Mouse (Mus musculus) embryonic facial prominence, embryonic 10.5 days (tissue): Measurements from ENCODE around the gene Kcna1. TPM values are rescaled to one million over a fixed set of nuclear protein-coding genes. Genes with fewer than 3 reads are reported as not detected.
A peak's percentile ranks its signal among the peaks of the same experiment; 100 is the strongest.

Experiments
- DNase-seq: peaks from one replicate; pipeline ENCODE4 v3.0.0-alpha.2; 2017; ENCODE audit warnings: low spot score
- H3K27ac ChIP-seq: fragments of 300-500 bp; sonication (generic); replicated peaks from 2 replicates; pipeline ENCODE4 v1.5.1; 2016; ENCODE audit warnings: mild to moderate bottlenecking
- H3K27me3 ChIP-seq: fragments of 300-500 bp; sonication (generic); replicated peaks from 2 replicates; pipeline ENCODE4 v1.6.1; 2016; ENCODE audit warnings: low read depth, mild to moderate bottlenecking; ENCODE audit not compliant: poor library complexity, severe bottlenecking
- H3K36me3 ChIP-seq: fragments of 300-500 bp; sonication (generic); replicated peaks from 2 replicates; pipeline ENCODE4 v1.6.1; 2016; ENCODE audit warnings: mild to moderate bottlenecking, moderate library complexity
- H3K4me1 ChIP-seq: fragments of 300-500 bp; sonication (generic); 2 replicates; pipeline ENCODE4 v1.6.1; 2016
- H3K4me3 ChIP-seq: fragments of 300-500 bp; sonication (generic); 2 replicates; pipeline ENCODE4 v1.5.1; 2016; ENCODE audit warnings: mild to moderate bottlenecking, moderate library complexity
- H3K9me3 ChIP-seq: fragments of 300-500 bp; sonication (generic); 2 replicates; pipeline ENCODE4 v1.6.1; 2016; ENCODE audit warnings: mild to moderate bottlenecking
- WGBS: fragments of 180-500 bp; shearing (Covaris S2); methylation state at CpG from one replicate; pipeline ENCODE4 v1.1.7; 2016; 5-methylcytosine and 5-hydroxymethylcytosine counted together
- polyA plus RNA-seq: library from polyadenylated mRNA; unstranded; fragments of >200 nt; fragmentation: Nextera tagmentation; extraction: Ambion mirVana; gene quantifications from 2 replicates; pipeline ENCODE4 v1.2.1, GENCODE M21; 2016

Gene Kcna1
- polyA plus RNA-seq, 1 experiment from 2014 or later: 0.82 TPM

- no peak overlapping the region for H3K27ac ChIP-seq
- peaks cover 38% of the 10 kb centered on the region for H3K4me1 ChIP-seq
Observed at GRCm38 (mm10) chr6:126643341-126644055, 2.7 kb downstream of the Kcna1 start.

DNA sequence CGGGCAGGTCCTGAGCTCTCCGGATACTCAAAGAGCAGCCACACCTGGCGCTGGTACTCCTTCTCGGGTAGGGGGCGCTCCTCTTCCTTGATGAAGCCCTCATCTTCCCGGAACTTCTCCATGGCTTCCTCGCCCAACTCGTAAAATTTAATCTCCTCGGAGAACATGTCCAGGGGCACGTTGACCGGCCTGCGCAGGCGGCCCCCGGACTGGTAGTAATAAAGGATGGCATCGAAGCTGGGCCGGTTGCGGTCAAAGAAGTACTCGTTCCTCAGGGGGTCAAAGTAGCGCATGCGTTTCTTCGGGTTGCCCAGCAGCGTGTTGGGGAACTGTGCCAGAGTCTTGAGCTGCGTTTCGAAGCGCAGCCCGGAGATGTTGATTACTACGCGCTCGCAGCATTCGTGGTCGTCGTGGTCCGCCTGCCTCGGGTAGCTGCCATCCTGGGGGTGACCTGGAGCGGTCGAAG lies 3.3 kb downstream of the Kcna1 start:
- DNase-seq: peak; percentile 69
- H3K27ac ChIP-seq: no peak overlapping the region
- H3K27me3 ChIP-seq: peaks cover 98% of the 10 kb centered on the region
- peak overlapping the region; percentile 68 for H3K4me3 ChIP-seq
- no peaks in the 10 kb centered on the region for H3K36me3 ChIP-seq
- H3K9me3 ChIP-seq: no peaks in the 10 kb centered on the region
- WGBS: 1% methylated on average over 36 of the region's 36 CpGs
- peaks cover 38% of the 10 kb centered on the region for H3K4me1 ChIP-seq

More at GRCm38 (mm10) chr6:126643341-126644055, 2.7 kb downstream of the Kcna1 start:
- peak; percentile 32 for DNase-seq
- H3K27me3 ChIP-seq: peaks cover 99% of the 10 kb centered on the region
- H3K4me3 ChIP-seq: peak overlapping the region; percentile 68
- H3K9me3 ChIP-seq: no peaks in the 10 kb centered on the region
- H3K36me3 ChIP-seq: no peaks in the 10 kb centered on the region
- whole genome bisulfite sequencing: 1% methylated on average over 25 of the region's 25 CpGs

DNA sequence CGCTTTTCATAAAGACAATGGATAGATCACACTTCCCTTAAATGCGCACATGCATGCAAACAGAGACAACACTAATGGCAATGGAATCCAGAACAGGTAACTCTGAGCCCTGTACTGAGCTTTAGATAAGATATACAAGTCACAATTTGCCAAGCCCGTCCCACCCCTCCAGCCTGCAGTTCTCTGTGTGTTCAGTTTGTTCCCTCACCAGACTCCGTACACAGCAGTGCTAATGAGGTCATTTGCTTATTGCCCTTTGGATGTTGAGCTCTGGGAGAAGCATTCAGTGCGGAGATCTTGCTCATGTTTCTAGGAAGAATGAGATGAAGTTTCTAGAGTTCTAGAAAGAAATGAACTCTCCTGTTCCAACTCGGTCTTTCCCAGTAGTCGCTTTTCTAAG lies 17.7 kb downstream of the Kcna1 start:
- H3K9me3 ChIP-seq: no peaks in the 10 kb centered on the region
- no peaks in the 10 kb centered on the region for H3K27me3 ChIP-seq
- 88% methylated on average over 7 of the region's 7 CpGs for whole genome bisulfite sequencing
- DNase-seq: no peak
- no peaks in the 10 kb centered on the region for H3K36me3 ChIP-seq
- H3K4me1 ChIP-seq: no peaks in the 10 kb centered on the region
- no peak overlapping the region for H3K27ac ChIP-seq
- no peak overlapping the region for H3K4me3 ChIP-seq

DNA sequence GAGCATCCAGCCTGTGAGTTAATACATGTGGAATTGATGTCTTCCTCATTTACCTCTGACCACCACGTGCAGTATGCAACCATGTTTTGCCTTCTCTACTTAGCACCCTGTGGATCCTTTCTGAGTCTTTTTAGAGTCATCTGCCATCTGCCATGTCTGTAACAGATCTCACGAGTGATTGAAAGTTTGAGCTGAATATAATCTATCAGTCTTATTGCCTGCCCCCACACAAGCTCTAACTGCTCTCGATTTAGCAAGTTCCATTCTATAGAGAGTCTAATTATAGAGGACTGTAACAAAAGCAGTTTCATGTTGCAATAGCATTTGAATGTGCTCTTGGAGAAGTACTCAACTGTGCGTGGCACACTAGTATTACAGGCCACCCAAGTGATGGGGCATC lies 27.7 kb downstream of the Kcna1 start:
- H3K9me3 ChIP-seq: no peaks in the 10 kb centered on the region
- WGBS: 86% methylated on average over 4 of the region's 4 CpGs
- DNase-seq: no peak

DNA sequence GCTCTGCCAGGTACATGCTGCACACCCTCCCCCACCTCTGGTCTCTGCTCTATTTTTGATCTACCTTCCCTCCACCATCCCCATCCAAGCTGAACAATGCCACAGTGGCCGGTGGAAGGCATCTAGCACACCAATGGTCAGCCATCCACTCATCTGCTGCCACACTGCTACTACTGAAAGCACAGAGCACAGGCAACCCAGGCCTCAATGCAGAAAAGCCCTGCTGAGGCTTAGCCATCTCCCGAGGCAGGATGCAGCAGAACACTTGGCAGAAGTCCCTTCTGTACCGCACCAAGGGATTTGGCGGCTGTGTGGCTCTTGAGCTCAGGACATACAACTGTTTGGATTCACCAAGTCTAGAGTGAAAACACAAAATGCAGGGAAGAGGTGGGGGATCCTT lies 35.4 kb downstream of the Kcna1 start:
- 79% methylated on average over 4 of the region's 4 CpGs for WGBS
- no peaks in the 10 kb centered on the region for H3K9me3 ChIP-seq
- peaks cover 16% of the 10 kb centered on the region for H3K4me1 ChIP-seq
- H3K27me3 ChIP-seq: 0 out of 2 replicates have a peak, but pooled peaks cover 4% of the 10 kb centered on the region
- H3K36me3 ChIP-seq: no peaks in the 10 kb centered on the region
- DNase-seq: no peak
- H3K4me3 ChIP-seq: no peak overlapping the region
- no peak overlapping the region for H3K27ac ChIP-seq

More for the DNA sequence above, 27.7 kb downstream of the Kcna1 start:
- peaks cover 7% of the 10 kb centered on the region; the same call in 1 of the 2 replicates for H3K4me1 ChIP-seq
- no peaks in the 10 kb centered on the region for H3K27me3 ChIP-seq
- H3K36me3 ChIP-seq: no peaks in the 10 kb centered on the region
- no peak overlapping the region for H3K4me3 ChIP-seq
- H3K27ac ChIP-seq: no peak overlapping the region

DNA sequence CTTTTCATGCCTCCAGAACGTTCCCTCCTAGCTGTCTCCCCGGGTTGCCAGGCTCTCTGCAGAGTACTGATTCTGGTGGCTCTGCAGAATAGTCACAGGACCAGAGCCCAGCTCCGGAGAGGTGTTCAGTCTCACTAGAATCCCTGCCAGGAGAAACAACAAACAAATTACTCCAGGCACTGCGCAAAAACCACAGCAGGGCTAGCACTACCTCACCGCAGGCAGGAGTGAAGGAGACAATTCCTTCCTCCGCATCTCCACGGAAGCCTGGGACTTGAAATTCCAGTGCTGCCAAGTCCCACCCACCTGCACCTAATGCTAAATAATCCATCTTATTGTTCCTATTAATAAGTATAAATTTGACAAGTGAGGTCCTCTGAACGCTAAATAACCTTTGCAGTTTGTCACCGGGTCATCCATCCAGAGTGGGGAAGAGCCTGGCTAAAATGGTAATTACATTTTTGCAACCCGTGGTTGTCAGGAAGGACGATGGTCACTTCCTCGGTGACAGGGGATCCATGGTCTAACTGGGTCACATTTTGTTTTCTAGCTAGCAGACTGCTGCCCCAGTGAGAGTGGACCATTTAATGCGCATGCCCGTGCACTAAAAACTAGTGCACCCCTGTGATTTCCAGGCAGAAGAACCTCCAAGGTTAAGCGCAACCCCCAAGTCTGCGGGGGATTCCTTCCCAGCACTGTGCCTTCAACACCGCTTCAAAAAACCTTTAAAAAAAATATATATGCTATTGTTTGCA lies 36.8 kb downstream of the Kcna1 start:
- no peak for DNase-seq
- Histone ChIP-seq H3K9me3 (no peaks in the 10 kb centered on the region), H3K27ac (no peak overlapping the region), H3K36me3 (no peaks in the 10 kb centered on the region), H3K27me3 (0 out of 2 replicates have a peak, but pooled peaks cover 4% of the 10 kb centered on the region), H3K4me3 (no peak overlapping the region), H3K4me1 (peaks cover 16% of the 10 kb centered on the region)
- WGBS: 71% methylated on average over 17 of the region's 17 CpGs

DNA sequence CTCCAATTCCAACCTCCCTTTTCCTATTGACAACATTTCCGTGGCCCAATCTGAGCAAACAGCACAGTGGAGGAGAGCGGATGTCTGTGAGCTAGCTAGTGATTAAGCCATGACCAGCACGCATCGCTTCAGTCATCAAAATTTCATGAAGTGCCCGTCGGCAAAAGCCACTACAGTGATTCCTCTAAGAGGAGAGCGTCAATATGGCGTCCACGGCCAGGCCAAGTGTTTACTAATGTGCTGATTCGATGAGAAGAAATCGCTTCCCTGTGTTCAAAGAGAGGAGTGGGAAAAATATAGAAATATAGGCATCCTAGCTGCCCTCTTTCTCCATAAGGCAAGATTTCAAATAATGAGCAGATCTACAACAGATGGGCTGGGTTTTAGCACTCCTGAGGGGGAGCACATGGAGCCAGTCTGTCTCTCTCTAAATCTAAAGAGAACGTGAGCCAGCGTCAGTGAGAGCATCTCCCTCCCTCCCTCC lies 44.3 kb downstream of the Kcna1 start:
- H3K4me1 ChIP-seq: no peaks in the 10 kb centered on the region
- H3K27me3 ChIP-seq: no peaks in the 10 kb centered on the region
- H3K36me3 ChIP-seq: no peaks in the 10 kb centered on the region
- DNase-seq: no peak
- WGBS: 88% methylated on average over 13 of the region's 13 CpGs
- no peak overlapping the region for H3K4me3 ChIP-seq
- no peak overlapping the region for H3K27ac ChIP-seq
- no peaks in the 10 kb centered on the region for H3K9me3 ChIP-seq

GRCm38 (mm10) chr6:126599201-126599995 lies 46.8 kb downstream of the Kcna1 start:
- 87% methylated on average over 3 of the region's 3 CpGs for WGBS
- Histone ChIP-seq H3K36me3 (no peaks in the 10 kb centered on the region), H3K27ac (no peak overlapping the region), H3K4me1 (peaks cover 6% of the 10 kb centered on the region), H3K4me3 (no peak overlapping the region), H3K27me3 (no peaks in the 10 kb centered on the region), H3K9me3 (no peaks in the 10 kb centered on the region)
- no peak for DNase-seq

- Histone ChIP-seq H3K4me3 (no peak overlapping the region), H3K4me1 (peaks cover 6% of the 10 kb centered on the region), H3K27me3 (no peaks in the 10 kb centered on the region), H3K36me3 (no peaks in the 10 kb centered on the region), H3K27ac (no peak overlapping the region), H3K9me3 (no peaks in the 10 kb centered on the region)
- DNase-seq: no peak
- 86% methylated on average over 4 of the region's 4 CpGs for WGBS
Observed at GRCm38 (mm10) chr6:126597741-126598140, 48.4 kb downstream of the Kcna1 start.

DNA sequence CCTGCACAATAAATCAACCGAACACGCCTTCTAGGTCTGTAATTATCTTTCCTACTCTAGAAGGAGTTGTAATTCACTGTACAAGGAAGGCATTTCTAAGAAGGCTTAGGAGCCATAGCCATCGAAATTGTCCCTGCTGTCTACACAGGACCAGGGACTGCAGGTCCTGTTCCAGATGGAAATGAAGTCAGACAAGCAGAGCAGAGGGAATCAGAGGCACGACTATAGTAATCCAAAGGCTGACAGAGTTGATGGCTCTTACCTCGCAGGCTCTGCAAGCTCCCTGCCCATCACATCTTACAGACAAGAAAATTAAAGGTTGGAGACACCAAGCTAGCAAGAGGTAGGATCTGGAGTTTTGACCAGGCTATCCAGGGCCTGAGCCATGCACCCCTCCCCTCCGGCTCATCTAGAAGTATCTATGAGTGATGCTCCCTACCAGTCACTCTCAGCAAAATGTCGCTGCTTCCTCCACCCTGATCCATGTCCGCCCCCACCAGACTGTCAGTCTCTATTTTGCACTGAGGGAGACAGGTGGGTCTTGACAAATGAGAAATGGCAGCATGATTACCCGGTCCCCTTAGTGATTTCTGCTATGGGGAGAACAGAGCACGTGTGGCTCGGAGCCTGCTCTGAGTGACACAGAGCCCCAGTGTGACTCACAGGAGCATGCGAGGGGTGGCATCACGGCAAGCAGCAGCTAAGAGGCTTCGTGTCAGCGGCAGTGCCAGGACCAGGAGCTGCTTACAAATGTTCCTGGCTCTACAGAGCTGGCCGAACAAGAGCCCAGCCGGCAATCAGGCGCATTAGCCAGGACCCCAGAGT lies 50.2 kb downstream of the Kcna1 start:
- Histone ChIP-seq H3K36me3 (no peaks in the 10 kb centered on the region), H3K9me3 (no peaks in the 10 kb centered on the region), H3K27me3 (no peaks in the 10 kb centered on the region), H3K27ac (no peak overlapping the region), H3K4me3 (no peak overlapping the region), H3K4me1 (peaks cover 6% of the 10 kb centered on the region)
- no peak for DNase-seq
- 80% methylated on average over 18 of the region's 18 CpGs for WGBS

GRCm38 (mm10) chr6:126595130-126595529 lies 51.1 kb downstream of the Kcna1 start:
- Histone ChIP-seq H3K4me3 (no peak overlapping the region), H3K27ac (no peak overlapping the region), H3K27me3 (no peaks in the 10 kb centered on the region), H3K9me3 (no peaks in the 10 kb centered on the region), H3K4me1 (peaks cover 6% of the 10 kb centered on the region), H3K36me3 (no peaks in the 10 kb centered on the region)
- 33% methylated on average over 5 of the region's 5 CpGs for WGBS
- no peak for DNase-seq
